Mouse (Mus musculus): ENCODE data around the gene Vars. TPM values are rescaled to one million over a fixed set of nuclear protein-coding genes. Genes with fewer than 3 reads are reported as not detected.
"Not testable (repeated sequence)": the region's sequence is repeated elsewhere in the genome, so short reads cannot be mapped to it uniquely, and the experiment has no call there.

Vars gene
- polyA plus RNA-seq, 1 experiment from 2014 or later: 112 TPM

DNA sequence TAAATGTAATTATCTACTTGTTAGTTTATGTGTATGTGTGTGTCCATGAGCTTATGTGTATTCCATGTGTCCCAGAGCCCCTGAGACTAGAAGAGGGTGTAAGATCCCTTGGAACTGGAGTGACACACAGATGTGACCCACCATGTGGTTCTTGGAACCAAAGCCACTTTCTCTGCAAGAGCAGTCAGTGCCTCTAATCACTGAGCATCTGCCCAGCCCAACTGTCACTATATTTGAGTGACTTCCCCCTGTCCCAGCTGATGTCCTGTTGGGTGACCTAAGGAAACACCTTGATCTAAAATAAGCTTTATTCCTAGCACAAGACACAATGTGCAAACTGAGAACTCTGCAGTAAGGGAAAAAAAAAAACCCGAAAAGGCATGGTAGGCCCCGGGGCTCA lies 27.5 kb downstream of the Vars start:
- no peaks in the 10 kb centered on the region for H3K36me3 ChIP-seq
- H3K27ac ChIP-seq: no peak overlapping the region
- no peak for ATAC-seq (ENCODE audit: low read depth)
- no peak overlapping the region for H3K9ac ChIP-seq
- no peaks in the 10 kb centered on the region for H3K27me3 ChIP-seq
- no peak overlapping the region for H3K4me3 ChIP-seq (replicated peaks)
- no peak overlapping the region for H3K4me2 ChIP-seq
- WGBS (ENCODE audit: insufficient replicate concordance): 69% methylated on average over 2 of the region's 2 CpGs
- H3K9me3 ChIP-seq (replicated peaks): no peaks in the 10 kb centered on the region
- peaks cover 84% of the 10 kb centered on the region for H3K4me1 ChIP-seq (replicated peaks)
- no peak for DNase-seq

DNA sequence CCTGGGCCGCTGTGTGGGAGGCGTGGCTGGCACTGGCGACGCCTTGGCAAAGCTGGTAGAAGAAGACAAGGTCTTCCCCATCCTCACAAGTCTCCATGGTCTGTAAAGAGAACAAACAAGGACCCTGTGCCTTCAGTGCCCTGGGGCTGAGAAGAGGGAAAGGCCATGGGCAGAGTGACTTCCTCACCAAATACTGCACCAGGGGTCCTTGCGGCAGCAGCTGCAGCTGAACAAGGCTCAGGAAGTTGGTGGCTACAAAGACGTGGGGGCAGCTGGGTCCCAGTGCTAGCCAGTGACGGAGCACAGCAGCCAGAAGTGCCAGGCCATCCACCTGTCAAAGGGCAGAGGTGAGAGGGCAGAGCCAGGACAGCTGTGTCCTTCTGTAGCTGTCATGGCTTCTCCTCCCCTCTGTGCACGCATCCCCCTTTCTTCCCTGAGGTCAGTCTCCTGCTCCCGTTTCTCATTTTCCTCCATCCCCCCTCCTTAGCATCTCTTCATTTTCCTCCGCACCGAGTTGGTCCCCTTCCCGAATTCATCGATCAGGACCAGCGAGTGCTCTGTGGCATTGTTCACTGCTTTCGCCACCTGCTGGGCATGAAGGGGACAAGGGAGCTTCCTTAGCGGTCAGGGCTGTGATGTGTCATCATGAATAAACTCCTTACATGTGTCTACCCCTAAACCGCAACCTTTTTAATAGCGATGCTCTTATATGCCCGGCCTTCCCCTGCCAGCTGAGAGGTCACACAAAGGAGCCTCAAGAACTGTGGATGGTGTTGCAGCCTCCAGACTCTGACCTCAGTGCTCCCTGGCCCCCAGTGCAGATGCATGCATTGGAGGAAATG lies 29.1 kb downstream of the Vars start:
- no peak overlapping the region for H3K4me3 ChIP-seq (replicated peaks)
- 0 out of 2 replicates have a peak overlapping the region, but pooled peaks have one; percentile 1 for H3K4me2 ChIP-seq
- 44% methylated on average over 19 of the region's 19 CpGs for WGBS (ENCODE audit: insufficient replicate concordance)
- ATAC-seq (ENCODE audit: low read depth) (no peak), DNase-seq (no peak)
- H3K27ac ChIP-seq: no peak overlapping the region
- H3K9ac ChIP-seq: no peak overlapping the region
- no peaks in the 10 kb centered on the region for H3K9me3 ChIP-seq (replicated peaks)
- H3K36me3 ChIP-seq: no peaks in the 10 kb centered on the region
- no peaks in the 10 kb centered on the region for H3K27me3 ChIP-seq
- H3K4me1 ChIP-seq (replicated peaks): peaks cover 73% of the 10 kb centered on the region

- Histone ChIP-seq H3K4me2 (no peak overlapping the region), H3K4me1 (replicated peaks) (peaks cover 62% of the 10 kb centered on the region), H3K4me3 (replicated peaks) (no peak overlapping the region), H3K36me3 (no peaks in the 10 kb centered on the region), H3K27me3 (no peaks in the 10 kb centered on the region), H3K9ac (no peak overlapping the region), H3K27ac (no peak overlapping the region), H3K9me3 (replicated peaks) (no peaks in the 10 kb centered on the region)
- no peak for DNase-seq
- 82% methylated on average over 11 of the region's 11 CpGs for WGBS (ENCODE audit: insufficient replicate concordance)
- ATAC-seq (ENCODE audit: low read depth): no peak
These were observed 30.5 kb downstream of the Vars start for GRCm38 (mm10) chr17:35031272-35031671.

DNA sequence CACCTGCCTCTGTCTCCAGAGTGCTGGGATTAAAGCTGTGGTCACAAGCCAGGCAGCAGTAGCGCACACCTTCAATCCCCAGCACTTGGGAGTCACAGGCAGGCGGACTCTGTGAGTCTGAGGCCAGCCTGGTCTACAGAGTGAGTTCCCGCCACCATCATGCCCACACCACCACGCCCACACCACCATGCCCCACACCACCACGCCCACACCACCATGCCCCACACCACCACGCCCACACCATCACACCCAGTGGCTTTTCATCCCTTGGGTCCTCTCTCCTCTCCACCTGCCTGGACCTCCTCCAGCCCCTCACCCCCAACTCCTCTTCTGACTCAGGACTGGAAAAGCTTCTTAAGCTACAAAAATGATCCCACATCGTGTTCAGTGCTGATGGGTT lies 31.1 kb downstream of the Vars start:
- no peak for ATAC-seq (ENCODE audit: low read depth)
- no peak for DNase-seq
- no peaks in the 10 kb centered on the region for H3K9me3 ChIP-seq (replicated peaks)
- WGBS (ENCODE audit: insufficient replicate concordance): 54% methylated on average over 7 of the region's 7 CpGs
- H3K4me1 ChIP-seq (replicated peaks): peaks cover 61% of the 10 kb centered on the region
- no peak overlapping the region for H3K4me2 ChIP-seq
- no peaks in the 10 kb centered on the region for H3K27me3 ChIP-seq
- no peaks in the 10 kb centered on the region for H3K36me3 ChIP-seq
- no peak overlapping the region for H3K9ac ChIP-seq
- H3K4me3 ChIP-seq (replicated peaks): no peak overlapping the region
- H3K27ac ChIP-seq: no peak overlapping the region

DNA sequence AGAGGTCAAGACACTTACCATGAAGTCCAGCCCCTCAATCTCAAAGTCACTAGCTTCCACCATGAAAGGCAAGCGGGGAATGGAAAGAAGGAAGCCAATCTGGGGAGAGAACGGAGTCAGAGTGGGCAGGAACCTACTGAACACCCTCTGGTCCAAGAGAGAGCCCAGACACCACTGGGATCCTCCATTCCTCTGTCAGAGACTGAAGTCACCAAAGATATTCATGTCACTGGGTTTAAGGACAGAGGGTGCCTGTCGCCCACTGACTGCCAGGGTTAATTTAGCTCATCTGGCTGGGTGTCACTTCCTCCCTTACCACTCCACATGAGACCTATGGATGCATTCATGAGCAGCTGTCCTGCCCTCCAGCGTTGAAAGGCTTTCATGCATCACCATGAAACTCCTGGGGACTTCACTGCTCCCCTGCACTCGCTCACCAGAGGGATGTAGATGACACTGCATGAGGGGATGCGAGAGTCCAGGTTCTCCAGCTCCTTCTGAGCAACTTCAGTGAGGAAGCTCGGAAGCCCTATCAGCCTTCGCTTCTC lies 31.6 kb downstream of the Vars start:
- WGBS (ENCODE audit: insufficient replicate concordance): 63% methylated on average over 8 of the region's 8 CpGs
- ATAC-seq (ENCODE audit: low read depth): no peak
- Histone ChIP-seq H3K36me3 (no peaks in the 10 kb centered on the region), H3K27me3 (no peaks in the 10 kb centered on the region), H3K4me1 (replicated peaks) (peaks cover 58% of the 10 kb centered on the region), H3K9me3 (replicated peaks) (no peaks in the 10 kb centered on the region), H3K27ac (no peak overlapping the region), H3K9ac (no peak overlapping the region), H3K4me3 (replicated peaks) (no peak overlapping the region), H3K4me2 (no peak overlapping the region)
- no peak for DNase-seq

DNA sequence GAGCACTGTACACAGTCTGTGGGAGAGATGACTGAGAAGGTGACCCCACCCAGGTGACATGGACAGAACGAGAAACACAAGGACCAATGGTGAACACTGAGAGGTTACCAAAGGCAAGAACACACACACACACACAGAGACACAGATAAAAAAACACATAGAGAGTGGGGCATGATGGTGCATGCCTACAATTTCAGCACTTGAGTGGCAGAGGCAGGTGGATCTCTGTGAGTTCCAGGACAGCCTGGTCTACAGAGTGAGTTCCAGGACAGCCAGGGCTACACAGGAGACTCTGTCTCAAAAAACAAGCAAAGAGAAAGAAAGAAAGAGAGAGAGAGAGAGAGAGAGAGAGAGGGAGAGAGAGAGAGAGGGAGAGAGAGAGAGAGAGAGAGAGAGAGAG lies 32.9 kb downstream of the Vars start:
- ATAC-seq (ENCODE audit: low read depth); H3K36me3 ChIP-seq; H3K9me3 ChIP-seq (replicated peaks); DNase-seq; H3K27ac ChIP-seq; H3K4me2 ChIP-seq; H3K9ac ChIP-seq; H3K27me3 ChIP-seq; H3K4me3 ChIP-seq (replicated peaks): not testable (repeated sequence)
- H3K4me1 ChIP-seq (replicated peaks): peaks cover 45% of the 10 kb centered on the region
- WGBS (ENCODE audit: insufficient replicate concordance): 62% methylated on average over 1 of the region's 1 CpGs

GRCm38 (mm10) chr17:35034896-35035295 lies 34.1 kb downstream of the Vars start:
- no peak for ATAC-seq (ENCODE audit: low read depth)
- H3K4me2 ChIP-seq: no peak overlapping the region
- no peaks in the 10 kb centered on the region for H3K27me3 ChIP-seq
- peaks cover 42% of the 10 kb centered on the region for H3K4me1 ChIP-seq (replicated peaks)
- no peaks in the 10 kb centered on the region for H3K9me3 ChIP-seq (replicated peaks)
- H3K27ac ChIP-seq: no peak overlapping the region; the same call in 1 of the 2 replicates
- H3K36me3 ChIP-seq: no peaks in the 10 kb centered on the region
- 62% methylated on average over 6 of the region's 6 CpGs for WGBS (ENCODE audit: insufficient replicate concordance)
- H3K4me3 ChIP-seq (replicated peaks): no peak overlapping the region
- H3K9ac ChIP-seq: no peak overlapping the region; the same call in 1 of the 2 replicates
- DNase-seq: no peak

DNA sequence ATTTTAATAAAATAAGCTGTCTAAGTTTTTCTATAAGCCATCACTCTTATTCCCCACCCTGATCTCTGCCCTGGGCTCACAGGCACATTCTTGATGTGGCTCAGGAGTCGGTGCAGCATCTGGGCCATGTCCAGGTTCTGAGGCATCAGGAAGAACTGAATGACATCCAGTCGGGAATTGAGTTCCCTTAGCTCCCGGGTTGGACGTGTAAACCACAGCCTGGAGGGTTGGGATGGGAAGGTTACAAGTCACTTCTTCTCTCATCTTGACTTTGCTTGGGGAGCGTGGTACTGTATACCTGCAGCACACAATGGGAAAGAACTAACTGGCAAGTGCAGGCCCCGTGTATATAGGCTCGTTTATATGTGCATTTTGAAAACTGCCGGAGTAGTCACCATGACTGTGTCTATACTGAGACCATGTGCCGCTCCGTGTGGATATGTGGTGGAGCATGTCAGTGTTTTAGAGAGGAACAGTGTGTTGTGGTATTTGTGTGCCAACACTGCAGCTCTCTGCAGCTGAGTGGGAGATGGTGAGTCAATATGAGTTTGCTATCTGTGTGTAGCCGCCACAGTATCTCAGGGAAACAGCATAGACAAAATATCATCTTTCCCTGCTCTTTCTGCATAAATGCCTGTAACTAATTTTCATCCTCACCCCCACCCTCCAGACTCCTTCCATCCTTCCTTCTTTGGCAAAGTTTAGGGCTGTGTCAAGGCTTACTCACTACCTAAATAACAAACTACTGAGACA lies 38.5 kb downstream of the Vars start:
- 80% methylated on average over 11 of the region's 11 CpGs for WGBS (ENCODE audit: insufficient replicate concordance)
- H3K36me3 ChIP-seq: no peaks in the 10 kb centered on the region
- no peak overlapping the region for H3K4me3 ChIP-seq (replicated peaks)
- DNase-seq: no peak
- H3K4me2 ChIP-seq: no peak overlapping the region
- no peaks in the 10 kb centered on the region for H3K9me3 ChIP-seq (replicated peaks)
- H3K4me1 ChIP-seq (replicated peaks): peaks cover 45% of the 10 kb centered on the region
- H3K9ac ChIP-seq: no peak overlapping the region
- no peak overlapping the region for H3K27ac ChIP-seq
- no peaks in the 10 kb centered on the region for H3K27me3 ChIP-seq
- no peak for ATAC-seq (ENCODE audit: low read depth)

GRCm38 (mm10) chr17:35043794-35044193 lies 43.0 kb downstream of the Vars start:
- Histone ChIP-seq H3K4me3 (replicated peaks) (no peak overlapping the region), H3K9ac (peak overlapping the region; percentile 0; the same call in 1 of the 2 replicates), H3K27me3 (no peaks in the 10 kb centered on the region), H3K9me3 (replicated peaks) (no peaks in the 10 kb centered on the region), H3K4me2 (no peak overlapping the region), H3K4me1 (replicated peaks) (peaks cover 80% of the 10 kb centered on the region), H3K36me3 (no peaks in the 10 kb centered on the region), H3K27ac (peak overlapping the region; percentile 97)
- no peak for DNase-seq
- ATAC-seq (ENCODE audit: low read depth): no peak
- 68% methylated on average over 4 of the region's 4 CpGs for WGBS (ENCODE audit: insufficient replicate concordance)

- Histone ChIP-seq H3K36me3 (no peaks in the 10 kb centered on the region), H3K4me2 (peak overlapping the region; percentile 100), H3K9ac (peak overlapping the region; percentile 95), H3K4me3 (replicated peaks) (peak overlapping the region; percentile 75), H3K9me3 (replicated peaks) (no peaks in the 10 kb centered on the region), H3K27me3 (no peaks in the 10 kb centered on the region), H3K27ac (peak overlapping the region; percentile 97), H3K4me1 (replicated peaks) (peaks cover 83% of the 10 kb centered on the region)
- ATAC-seq (ENCODE audit: low read depth) (peak; percentile 55), DNase-seq (peak; percentile 63)
- WGBS (ENCODE audit: insufficient replicate concordance): 19% methylated on average over 7 of the region's 7 CpGs
These were observed 44.4 kb downstream of the Vars start for GRCm38 (mm10) chr17:35044904-35045806.
